Mouse (Mus musculus): Measurements from ENCODE around the gene Olfr292.

The Olfr292 gene

DNA sequence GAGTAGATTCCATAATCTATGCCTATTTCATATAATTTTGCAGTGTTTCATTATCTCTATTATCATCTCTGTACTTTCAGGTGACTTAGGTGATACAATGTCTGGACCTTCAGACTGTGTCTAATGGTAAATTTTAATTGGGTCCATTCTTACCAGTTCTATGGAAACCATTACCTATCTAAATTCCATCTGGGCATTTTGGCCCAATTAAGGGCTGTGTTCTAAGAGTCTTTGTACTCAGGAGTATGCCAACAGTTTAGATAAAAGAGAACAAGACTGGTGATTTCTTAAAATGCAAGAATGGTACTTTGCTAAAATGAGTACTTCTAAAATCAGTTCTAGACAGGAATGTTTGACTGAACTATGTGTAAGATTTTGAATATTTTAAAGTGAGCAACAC, at the start of gene Olfr292:
Olfr292 (plus strand) TSS at position 301 of the 400 bp plus-strand sequence.
- DNase-seq (ENCODE audit: low spot score), result no peak

DNA sequence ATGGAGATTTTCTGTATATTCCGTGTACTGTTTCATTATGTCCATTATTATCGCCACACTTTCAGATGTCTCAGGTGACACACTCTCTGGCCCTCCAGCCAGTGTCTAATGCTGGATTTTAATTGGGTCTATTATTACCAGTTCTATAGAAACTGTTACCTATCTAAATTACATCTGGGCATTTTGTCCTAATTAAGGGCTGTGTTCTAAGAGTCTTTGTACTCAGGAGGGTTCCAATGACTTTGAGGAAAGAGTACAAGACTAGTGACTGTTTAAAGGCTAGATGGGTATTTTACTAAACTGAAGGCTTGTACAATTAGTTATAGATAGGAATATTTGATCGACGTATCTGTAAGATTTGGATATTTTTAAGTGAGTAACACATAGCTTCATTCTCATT, 39.4 kb upstream of the Olfr292 start, which contains the start of gene Olfr293:
Olfr293 (plus strand) TSS at position 301 of the 400 bp plus-strand sequence.
- DNase-seq (ENCODE audit: low spot score), result no peak

DNA sequence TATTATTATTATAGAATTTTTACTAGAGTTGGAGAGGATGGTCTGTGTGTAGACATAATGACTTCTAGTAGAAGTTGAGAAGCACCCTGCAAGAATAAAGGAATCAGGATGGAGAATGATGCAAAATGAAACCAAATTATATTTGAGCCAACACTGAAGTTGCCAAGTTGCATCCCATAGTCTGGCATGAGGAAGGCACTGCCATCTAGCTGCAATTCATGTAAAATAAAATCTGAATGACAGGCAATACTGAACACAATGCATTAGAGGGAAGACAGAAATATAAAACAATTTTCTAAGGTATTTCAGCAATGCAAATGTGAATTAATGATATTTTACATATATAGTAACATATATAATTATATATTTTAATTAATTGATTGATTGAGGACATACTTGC, 36.9 kb downstream of the Olfr292 start:
- DNase-seq (ENCODE audit: low spot score), result no peak
